Mouse (Mus musculus): ENCODE data around the gene Scgb1b18.
"Not testable (repeated sequence)": the region's sequence is repeated elsewhere in the genome, so short reads cannot be mapped to it uniquely, and the experiment has no call there.

DNA sequence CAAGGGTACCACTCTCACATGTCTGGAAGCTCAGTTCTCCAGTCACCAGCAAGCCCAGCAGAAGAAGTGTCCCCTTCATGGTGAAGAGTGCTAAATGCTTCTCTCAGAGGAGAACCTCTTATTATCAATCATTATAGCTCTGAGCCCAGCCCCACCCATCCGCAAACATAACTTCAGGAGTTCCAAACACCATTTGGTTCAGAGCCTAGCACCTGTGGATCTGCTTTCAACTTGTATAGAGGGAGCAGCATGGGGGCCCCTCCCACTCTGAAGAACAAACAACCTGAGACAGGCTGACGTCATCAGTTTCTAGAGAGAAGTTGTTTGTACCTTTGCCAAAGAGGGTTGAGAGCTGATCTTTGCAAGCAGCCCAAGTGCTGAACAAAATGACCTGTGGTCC lies 11.6 kb upstream of the Scgb1b18 start, which contains the start of gene Scgb2b18:
- not testable (repeated sequence) for TF ChIP-seq CTCF (IDR thresholded peaks at IDR 0.05; ENCODE audit: low read depth); EP300 (optimal IDR thresholded peaks at IDR 0.05)
